Mouse (Mus musculus) liver, adult 2 months (tissue): ENCODE results near the gene Mcidas. TPM values are rescaled to one million over a fixed set of nuclear protein-coding genes. Genes with fewer than 3 reads are reported as not detected.

Source experiments
- DNase-seq: peaks from one replicate; pipeline ENCODE4 v3.0.0-alpha.2; 2011; ENCODE audit warnings: low read depth, low spot score; ENCODE audit errors: extremely low read depth
- H3K27ac ChIP-seq: fragments of 200-500 bp; replicated peaks from 2 replicates; pipeline ENCODE4 v1.5.1; 2012; ENCODE audit warnings: low read depth, mild to moderate bottlenecking, control low read depth, inconsistent platforms, low read length; ENCODE audit not compliant: insufficient read depth
- H3K27me3 ChIP-seq: fragments of 200-500 bp; 2 replicates; pipeline ENCODE4 v1.6.1; 2012; ENCODE audit warnings: mild to moderate bottlenecking, moderate library complexity, low read length, inconsistent platforms; ENCODE audit not compliant: control insufficient read depth, insufficient read depth
- H3K36me3 ChIP-seq: fragments of 200-500 bp; 2 replicates; pipeline ENCODE4 v1.6.1; 2012; ENCODE audit warnings: low read length, inconsistent platforms; ENCODE audit not compliant: control insufficient read depth, insufficient read depth
- H3K4me1 ChIP-seq: fragments of 200-500 bp; 2 replicates; pipeline ENCODE4 v1.6.1; 2011; ENCODE audit warnings: low read length; ENCODE audit not compliant: control insufficient read depth, insufficient read depth
- H3K4me3 ChIP-seq: fragments of 200-500 bp; 2 replicates; pipeline ENCODE4 v1.5.1; 2011; ENCODE audit warnings: low read depth, mild to moderate bottlenecking, control low read depth, low read length, moderate library complexity; ENCODE audit not compliant: insufficient read depth
- H3K79me2 ChIP-seq: fragments of 200-500 bp; 2 replicates; pipeline ENCODE4 v1.6.1; 2012; ENCODE audit warnings: inconsistent platforms, mild to moderate bottlenecking, low read length, moderate library complexity; ENCODE audit not compliant: control insufficient read depth, insufficient read depth
- H3K9ac ChIP-seq: fragments of 200-500 bp; 2 replicates; pipeline ENCODE4 v1.6.1; 2012; ENCODE audit warnings: low read depth, mild to moderate bottlenecking, control low read depth, inconsistent platforms, low read length
- CTCF ChIP-seq: fragments of 200-500 bp; IDR thresholded peaks from 2 replicates; pipeline ENCODE4 v1.5.1; 2011; ENCODE audit warnings: low read depth, low read length, control low read depth
- POLR2A ChIP-seq: fragments of 200-500 bp; IDR thresholded peaks from 2 replicates; pipeline ENCODE4 v1.6.1; 2011; ENCODE audit warnings: low read length, control low read depth; ENCODE audit not compliant: insufficient read depth; ENCODE audit errors: extremely low read depth
- WGBS: fragments of 180-500 bp; shearing (Covaris S2); methylation state at CpG from one replicate; pipeline ENCODE4 v1.1.7; 2018; 5-methylcytosine and 5-hydroxymethylcytosine counted together
- polyA plus RNA-seq: library from polyadenylated mRNA; depleted of rRNA; stranded (reverse); fragments of >200 nt; gene quantifications from 2 replicates; pipeline ENCODE4 v1.2.3, GENCODE M21; 2012
- total RNA-seq: library from RNA; depleted of rRNA; stranded (reverse); fragments of >200 nt; gene quantifications from 2 replicates; pipeline ENCODE4 v1.2.3, GENCODE M21; 2014

The Mcidas gene
- total and polyA plus RNA-seq, 2 experiments, result not detected

DNA sequence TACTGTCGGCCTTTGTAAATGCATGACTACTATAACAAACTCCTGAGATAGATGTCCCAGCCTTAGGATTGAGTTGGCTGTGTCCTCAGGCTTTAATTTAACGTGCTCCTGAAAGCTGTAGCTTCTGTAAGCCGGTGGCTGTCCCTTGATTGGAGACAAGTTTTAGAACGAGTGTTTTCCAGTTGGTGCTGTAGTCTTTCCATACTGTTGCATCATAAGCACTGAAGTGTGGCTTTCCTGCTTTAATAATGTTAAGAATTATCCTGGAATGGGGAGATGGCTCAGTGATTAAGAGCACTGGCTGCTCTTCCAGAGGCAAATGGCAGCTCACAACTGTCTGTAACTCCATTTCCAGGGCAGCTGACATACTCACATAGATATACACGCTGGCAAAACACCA is 26.4 kb upstream of the Mcidas start:
- no peak overlapping the region for H3K4me3 ChIP-seq
- peaks cover 42% of the 10 kb centered on the region for H3K36me3 ChIP-seq
- no peak overlapping the region for H3K9ac ChIP-seq
- no peaks in the 10 kb centered on the region for H3K27me3 ChIP-seq
- no peaks in the 10 kb centered on the region for H3K79me2 ChIP-seq
- 98% methylated on average over 5 of the region's 5 CpGs for WGBS
- no peak overlapping the region for H3K27ac ChIP-seq
- DNase-seq, result no peak
- H3K4me1 ChIP-seq, result no peaks in the 10 kb centered on the region
- TF ChIP-seq POLR2A (no peak), CTCF (no peak)

- TF ChIP-seq CTCF (no peak), POLR2A (no peak)
- no peaks in the 10 kb centered on the region for H3K79me2 ChIP-seq
- WGBS, result 42% methylated on average over 10 of the region's 10 CpGs
- H3K4me1 ChIP-seq, result no peaks in the 10 kb centered on the region
- H3K27me3 ChIP-seq, result peaks cover 6% of the 10 kb centered on the region; the same call in 1 of the 2 replicates
- H3K27ac ChIP-seq, result no peak overlapping the region
- no peak overlapping the region for H3K9ac ChIP-seq
- DNase-seq, result no peak
- no peak overlapping the region for H3K4me3 ChIP-seq
- no peaks in the 10 kb centered on the region for H3K36me3 ChIP-seq
Observed at GRCm38 (mm10) chr13:112976720-112977119, 16.9 kb upstream of the Mcidas start.

- Histone ChIP-seq H3K79me2 (no peaks in the 10 kb centered on the region), H3K4me1 (peaks cover 4% of the 10 kb centered on the region; the same call in 1 of the 2 replicates), H3K9ac (no peak overlapping the region), H3K36me3 (no peaks in the 10 kb centered on the region), H3K4me3 (no peak overlapping the region), H3K27ac (no peak overlapping the region), H3K27me3 (peaks cover 14% of the 10 kb centered on the region; the same call in 1 of the 2 replicates)
- TF ChIP-seq POLR2A (no peak), CTCF (no peak)
- 31% methylated on average over 18 of the region's 18 CpGs for WGBS
- DNase-seq, result no peak
Observed at GRCm38 (mm10) chr13:112985605-112986450, 7.8 kb upstream of the Mcidas start.

GRCm38 (mm10) chr13:112986451-112986950 is 7.1 kb upstream of the Mcidas start:
- Histone ChIP-seq H3K27me3 (peaks cover 14% of the 10 kb centered on the region; the same call in 1 of the 2 replicates), H3K4me1 (peaks cover 4% of the 10 kb centered on the region; the same call in 1 of the 2 replicates), H3K4me3 (no peak overlapping the region), H3K27ac (no peak overlapping the region), H3K9ac (no peak overlapping the region), H3K79me2 (no peaks in the 10 kb centered on the region), H3K36me3 (no peaks in the 10 kb centered on the region)
- WGBS, result 6% methylated on average over 17 of the region's 17 CpGs
- no peak for DNase-seq
- TF ChIP-seq CTCF (no peak), POLR2A (no peak)

DNA sequence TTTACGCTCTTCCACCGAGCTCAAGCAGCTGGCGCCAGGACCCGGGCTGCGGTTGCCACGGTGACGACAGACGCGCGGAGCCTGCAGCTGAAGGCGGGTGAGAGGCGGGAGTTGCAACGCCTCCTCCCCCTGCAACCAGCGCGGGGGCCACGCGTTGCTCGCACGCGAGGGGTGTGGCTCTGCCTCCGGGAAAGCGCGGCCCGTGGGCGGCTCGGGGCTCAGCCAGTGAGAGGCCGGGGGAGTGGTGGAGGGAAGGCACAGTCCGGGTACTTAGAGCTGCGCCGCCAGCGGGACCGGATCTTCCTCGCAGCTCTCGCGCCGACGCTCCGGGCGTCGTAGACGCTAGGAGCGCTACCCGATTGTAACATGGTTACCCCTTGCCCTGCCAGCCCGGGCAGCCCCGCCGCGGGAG is 6.1 kb upstream of the Mcidas start, which contains the start of gene Ccno:
TSS of gene Ccno (plus strand) at position 271 of the 412 bp plus-strand sequence.
- H3K9ac ChIP-seq, result peak within 1 kb of the TSS; percentile 73

GRCm38 (mm10) chr13:112987991-112988390 is 5.7 kb upstream of the Mcidas start:
- Histone ChIP-seq H3K79me2 (no peaks in the 10 kb centered on the region), H3K4me1 (peaks cover 4% of the 10 kb centered on the region; the same call in 1 of the 2 replicates), H3K27ac (peak overlapping the region; percentile 20), H3K4me3 (peak overlapping the region; percentile 75), H3K36me3 (no peaks in the 10 kb centered on the region), H3K27me3 (peaks cover 14% of the 10 kb centered on the region; the same call in 1 of the 2 replicates), H3K9ac (peak overlapping the region; percentile 73)
- TF ChIP-seq CTCF (no peak), POLR2A (no peak)
- DNase-seq, result peak; percentile 2
- 0% methylated on average over 39 of the region's 39 CpGs for WGBS

More for the DNA sequence above, 6.1 kb upstream of the Mcidas start, which contains the start of gene Ccno:
- Histone ChIP-seq H3K27ac (peak within 1 kb of the TSS; percentile 20), H3K4me3 (peak within 1 kb of the TSS; percentile 75), H3K36me3 (no peaks in the 10 kb centered on the region), H3K4me1 (peaks cover 4% of the 10 kb centered on the region; the same call in 1 of the 2 replicates), H3K27me3 (peaks cover 14% of the 10 kb centered on the region; the same call in 1 of the 2 replicates), H3K79me2 (no peaks in the 10 kb centered on the region)
- DNase-seq, result peak; percentile 89
- TF ChIP-seq CTCF, result 0 out of 2 replicates have a peak, but pooled peaks have one; percentile 22
- TF ChIP-seq POLR2A, result peak; percentile 95
- under 1% methylated on average over 47 of the region's 47 CpGs for WGBS
